Mouse (Mus musculus) heart, postnatal 0 days (tissue): ENCODE measurements at regions not wholly inside any gene's neighbourhood (a gene's known extent, or its start where the extent isn't known, plus 50 kb on each side); places are given as distances from the start of the nearest gene placed in this dataset.
A peak's percentile ranks its signal among the peaks of the same experiment; 100 is the strongest.

Experiments
- ATAC-seq: fragments of 200-750 bp; cut with Nextera tagmentation; 2 replicates; pipeline ENCODE4 v1.8.0; 2017; ENCODE audit warnings: low read depth, moderate number of reproducible peaks, moderate library complexity; ENCODE audit not compliant: insufficient read depth
- DNase-seq: peaks from one replicate; pipeline ENCODE4 v3.0.0-alpha.2; 2016; ENCODE audit warnings: low spot score
- H3K27ac ChIP-seq: fragments of 300-500 bp; sonication (generic); 2 replicates; pipeline ENCODE4 v1.5.1; 2014; ENCODE audit warnings: low read depth, mild to moderate bottlenecking
- H3K27me3 ChIP-seq: fragments of 300-500 bp; sonication (generic); 2 replicates; pipeline ENCODE4 v1.6.1; 2014; ENCODE audit warnings: low read length, mixed read lengths; ENCODE audit not compliant: control insufficient read depth, insufficient read depth
- H3K36me3 ChIP-seq: fragments of 300-500 bp; sonication (generic); replicated peaks from 2 replicates; pipeline ENCODE4 v1.6.1; 2014; ENCODE audit warnings: low read length, mixed read lengths; ENCODE audit not compliant: control insufficient read depth, insufficient read depth
- H3K4me1 ChIP-seq: fragments of 300-500 bp; sonication (generic); 2 replicates; pipeline ENCODE4 v1.6.1; 2014; ENCODE audit warnings: antibody characterized with exemption; ENCODE audit not compliant: control insufficient read depth, insufficient read depth
- H3K4me2 ChIP-seq: fragments of 300-500 bp; sonication (generic); 2 replicates; pipeline ENCODE4 v1.6.1; 2014; ENCODE audit warnings: low read depth, mild to moderate bottlenecking, low read length, moderate library complexity
- H3K4me3 ChIP-seq: fragments of 300-500 bp; sonication (generic); 2 replicates; pipeline ENCODE4 v1.5.1; 2014; ENCODE audit warnings: low read depth, low read length
- H3K9ac ChIP-seq: fragments of 300-500 bp; sonication (generic); replicated peaks from 2 replicates; pipeline ENCODE4 v1.6.1; 2014; ENCODE audit warnings: low read depth, low read length, mixed read lengths
- H3K9me3 ChIP-seq: fragments of 300-500 bp; sonication (generic); replicated peaks from 2 replicates; pipeline ENCODE4 v1.6.1; 2016; ENCODE audit warnings: low read length; ENCODE audit not compliant: control insufficient read depth
- CTCF ChIP-seq: IDR thresholded peaks from 2 replicates; pipeline ENCODE4 v1.5.1; 2016; ENCODE audit warnings: antibody characterized with exemption, control low read depth, low read depth
- EP300 ChIP-seq: IDR thresholded peaks from 2 replicates; pipeline ENCODE4 v1.6.1; 2016; ENCODE audit warnings: antibody characterized with exemption, low read depth
- WGBS: fragments of 180-500 bp; shearing (Covaris S2); extraction: QIAGEN DNeasy Blood & Tissue Kit; methylation state at CpG from one replicate; pipeline ENCODE4 v1.1.7; 2014; 5-methylcytosine and 5-hydroxymethylcytosine counted together

- H3K4me1 ChIP-seq, result no peaks in the 10 kb centered on the region
- no peak for TF ChIP-seq EP300
- TF ChIP-seq CTCF, result no peak
- H3K36me3 ChIP-seq, result no peaks in the 10 kb centered on the region
- ATAC-seq (no peak), DNase-seq (no peak)
- no peak overlapping the region for H3K9ac ChIP-seq
- no peaks in the 10 kb centered on the region for H3K27me3 ChIP-seq
- no peaks in the 10 kb centered on the region for H3K9me3 ChIP-seq
- 91% methylated on average over 1 of the region's 1 CpGs for WGBS
- no peak overlapping the region for H3K27ac ChIP-seq
- no peak overlapping the region for H3K4me3 ChIP-seq
- no peak overlapping the region for H3K4me2 ChIP-seq
These were observed 340.4 kb downstream of the Agtpbp1 start for GRCm38 (mm10) chr13:59244622-59245021.

GRCm38 (mm10) chr13:59242671-59243070 is 342.4 kb downstream of the Agtpbp1 start:
- Histone ChIP-seq H3K4me1 (no peaks in the 10 kb centered on the region), H3K27me3 (no peaks in the 10 kb centered on the region), H3K4me2 (no peak overlapping the region), H3K36me3 (no peaks in the 10 kb centered on the region), H3K9ac (no peak overlapping the region), H3K27ac (no peak overlapping the region), H3K4me3 (no peak overlapping the region), H3K9me3 (no peaks in the 10 kb centered on the region)
- TF ChIP-seq EP300 (no peak), CTCF (no peak)
- DNase-seq (no peak), ATAC-seq (no peak)
- 33% methylated on average over 4 of the region's 4 CpGs for WGBS

- WGBS, result 65% methylated on average over 1 of the region's 1 CpGs
- Histone ChIP-seq H3K27ac (no peak overlapping the region), H3K4me3 (no peak overlapping the region), H3K27me3 (no peaks in the 10 kb centered on the region), H3K9me3 (no peaks in the 10 kb centered on the region), H3K4me2 (no peak overlapping the region), H3K36me3 (no peaks in the 10 kb centered on the region), H3K4me1 (no peaks in the 10 kb centered on the region), H3K9ac (no peak overlapping the region)
- ATAC-seq, result no peak
- no peak for DNase-seq
- TF ChIP-seq CTCF, result no peak
- no peak for TF ChIP-seq EP300
These were observed 346.3 kb downstream of the Agtpbp1 start for GRCm38 (mm10) chr13:59238696-59239095.

- no peaks in the 10 kb centered on the region for H3K4me1 ChIP-seq
- WGBS, result 85% methylated on average over 9 of the region's 9 CpGs
- H3K9me3 ChIP-seq, result no peaks in the 10 kb centered on the region
- H3K27ac ChIP-seq, result no peak overlapping the region
- TF ChIP-seq CTCF, result no peak
- no peak for TF ChIP-seq EP300
- ATAC-seq (no peak), DNase-seq (no peak)
- H3K27me3 ChIP-seq, result no peaks in the 10 kb centered on the region
- H3K4me3 ChIP-seq, result no peak overlapping the region
- H3K4me2 ChIP-seq, result no peak overlapping the region
- H3K36me3 ChIP-seq, result no peaks in the 10 kb centered on the region
- no peak overlapping the region for H3K9ac ChIP-seq
These were observed 349.2 kb downstream of the Agtpbp1 start for GRCm38 (mm10) chr13:59235836-59236235.

- Histone ChIP-seq H3K27ac (no peak overlapping the region), H3K27me3 (no peaks in the 10 kb centered on the region), H3K4me1 (0 out of 2 replicates have a peak, but pooled peaks cover 7% of the 10 kb centered on the region), H3K4me2 (no peak overlapping the region), H3K9me3 (no peaks in the 10 kb centered on the region), H3K9ac (no peak overlapping the region), H3K4me3 (no peak overlapping the region), H3K36me3 (no peaks in the 10 kb centered on the region)
- ATAC-seq, result no peak
- WGBS, result 87% methylated on average over 6 of the region's 6 CpGs
- DNase-seq, result no peak
- TF ChIP-seq EP300 (no peak), CTCF (no peak)
These were observed 355.9 kb downstream of the Agtpbp1 start for GRCm38 (mm10) chr13:59229111-59229541.

GRCm38 (mm10) chr13:59228059-59228830 is 356.8 kb downstream of the Agtpbp1 start:
- Histone ChIP-seq H3K9ac (no peak overlapping the region), H3K27ac (no peak overlapping the region), H3K4me3 (no peak overlapping the region), H3K9me3 (no peaks in the 10 kb centered on the region), H3K4me1 (0 out of 2 replicates have a peak, but pooled peaks cover 7% of the 10 kb centered on the region), H3K4me2 (no peak overlapping the region), H3K36me3 (no peaks in the 10 kb centered on the region), H3K27me3 (no peaks in the 10 kb centered on the region)
- DNase-seq (peak; percentile 25), ATAC-seq (peak; percentile 41; the same call in 1 of the 2 replicates)
- 21% methylated on average over 12 of the region's 12 CpGs for WGBS
- no peak for TF ChIP-seq CTCF
- TF ChIP-seq EP300, result no peak
